Mouse (Mus musculus) T-cell, adult 2 months (primary cell): ENCODE measurements around the gene Gipc2.

ENCODE experiments used
- DNase-seq: peaks from one replicate; pipeline ENCODE4 v3.0.0; 2022; ENCODE audit warnings: low spot score

Gene Gipc2

DNA sequence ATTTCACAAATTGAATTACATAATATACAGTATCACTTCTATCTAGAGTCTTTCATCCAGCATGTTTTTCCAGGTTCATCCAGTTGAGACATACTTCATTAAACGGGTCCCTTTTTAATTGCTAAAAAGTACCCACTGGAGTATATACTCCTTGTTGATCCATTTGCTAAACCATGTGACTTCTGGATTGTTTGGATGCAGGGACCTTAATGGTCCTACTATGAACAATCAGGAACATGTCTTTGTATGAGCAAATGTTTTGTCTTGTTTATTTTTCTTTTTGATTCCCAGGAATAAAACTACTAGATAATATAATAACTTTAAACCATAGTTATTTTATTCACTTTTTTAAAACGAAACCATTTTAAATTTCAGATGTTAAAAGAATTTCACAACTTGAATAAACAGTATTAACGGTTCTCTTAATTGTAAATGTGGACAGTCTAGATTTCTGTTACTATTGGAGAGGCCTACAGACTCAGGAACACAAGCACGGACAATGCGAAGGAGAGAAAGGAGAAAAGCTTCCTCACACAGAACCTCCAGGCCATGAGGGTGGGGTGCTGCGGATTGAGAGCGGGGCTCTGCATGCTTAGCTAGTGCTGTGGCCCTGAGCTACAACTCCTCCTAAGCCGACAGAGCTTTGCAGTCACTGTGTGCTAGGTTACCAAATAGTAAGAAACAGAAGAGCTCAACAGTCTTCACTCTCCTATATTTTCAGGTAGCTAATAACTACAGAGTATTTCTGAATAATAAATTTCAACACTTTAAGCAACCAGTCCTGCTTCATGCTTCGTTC lies 24.8 kb upstream of the Gipc2 start:
- DNase-seq: no peak

- DNase-seq: no peak
These were observed 23.3 kb upstream of the Gipc2 start for GRCm38 (mm10) chr3:152189306-152189705.

GRCm38 (mm10) chr3:152186106-152186505 lies 20.1 kb upstream of the Gipc2 start:
- DNase-seq: no peak

DNA sequence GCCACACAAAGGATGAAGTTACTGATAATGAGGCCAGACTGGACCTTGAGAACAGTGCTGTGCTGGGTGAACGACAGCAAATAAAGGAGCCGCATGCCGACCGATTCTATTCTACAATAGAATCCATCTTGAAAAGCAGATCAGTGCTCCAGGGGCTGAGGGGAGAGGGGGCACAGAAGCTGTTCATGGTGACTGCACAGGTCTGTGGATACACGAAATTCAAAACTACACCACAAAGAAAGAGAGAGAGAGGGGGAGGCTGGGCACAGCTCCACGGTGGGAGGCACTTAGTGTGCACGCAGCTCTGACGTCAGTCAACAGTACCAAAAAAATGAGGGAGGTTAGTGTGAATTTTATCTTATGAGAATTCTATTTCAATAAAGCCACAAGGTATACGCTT lies 17.5 kb upstream of the Gipc2 start:
- DNase-seq: no peak

DNA sequence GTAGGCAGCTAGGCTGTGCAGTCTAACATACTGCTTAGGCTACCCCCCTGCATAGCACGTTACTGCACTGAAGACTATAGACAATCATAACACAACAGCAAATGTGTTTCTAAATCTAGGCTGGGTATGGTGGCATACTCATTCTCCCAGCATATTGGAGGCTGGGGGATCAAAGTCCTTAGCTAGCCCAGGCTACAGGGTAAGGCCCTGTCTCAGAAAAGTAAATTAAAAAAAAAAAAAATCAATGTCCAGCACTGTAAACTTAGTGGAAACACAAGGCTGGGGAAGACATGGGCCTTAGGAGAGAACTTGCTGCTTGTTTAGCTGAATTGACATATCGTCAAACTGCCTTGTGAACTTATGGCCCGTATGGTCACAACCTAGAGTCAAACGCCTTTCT lies 14.6 kb upstream of the Gipc2 start:
- DNase-seq: no peak

DNA sequence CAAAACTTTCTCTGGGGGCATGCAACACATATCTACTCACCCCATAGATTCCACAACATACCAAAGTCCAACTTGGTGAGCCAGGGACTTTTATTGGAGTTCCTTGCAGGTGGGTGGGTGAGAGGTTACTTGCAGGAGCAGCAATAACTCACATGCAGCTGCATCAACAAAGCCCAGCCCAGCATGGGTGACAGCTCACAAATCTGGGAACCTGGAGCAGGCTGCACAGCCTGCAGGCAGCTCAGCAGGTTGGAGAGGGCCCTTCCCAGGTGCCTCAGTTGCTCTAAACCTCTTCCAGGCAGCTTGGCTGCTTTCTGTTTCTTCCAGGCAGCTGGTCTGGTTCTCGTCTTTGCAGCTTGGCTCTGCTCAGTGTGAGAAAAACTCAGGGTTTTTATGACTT lies 13.3 kb upstream of the Gipc2 start:
- DNase-seq: no peak

DNA sequence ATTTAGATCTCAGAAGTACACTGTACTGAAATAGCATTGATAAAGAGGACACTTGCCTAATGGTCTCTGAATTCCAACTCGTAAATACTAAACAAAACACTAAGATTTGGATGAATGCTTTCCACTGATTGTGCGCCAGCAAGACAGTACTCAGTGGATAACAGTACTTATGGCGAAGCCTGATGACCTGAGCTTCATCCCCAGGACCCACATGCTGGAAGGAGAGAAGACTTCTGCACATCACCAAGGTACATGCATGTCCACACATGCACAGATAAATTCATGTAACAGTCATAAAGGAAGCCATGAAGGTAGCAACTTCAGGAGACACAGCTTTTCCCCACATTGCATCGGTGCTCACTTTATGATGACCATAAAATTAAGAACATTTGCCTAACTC lies 12.8 kb upstream of the Gipc2 start:
- DNase-seq: no peak

GRCm38 (mm10) chr3:152172322-152172935 lies 6.4 kb upstream of the Gipc2 start:
- no peak for DNase-seq

DNA sequence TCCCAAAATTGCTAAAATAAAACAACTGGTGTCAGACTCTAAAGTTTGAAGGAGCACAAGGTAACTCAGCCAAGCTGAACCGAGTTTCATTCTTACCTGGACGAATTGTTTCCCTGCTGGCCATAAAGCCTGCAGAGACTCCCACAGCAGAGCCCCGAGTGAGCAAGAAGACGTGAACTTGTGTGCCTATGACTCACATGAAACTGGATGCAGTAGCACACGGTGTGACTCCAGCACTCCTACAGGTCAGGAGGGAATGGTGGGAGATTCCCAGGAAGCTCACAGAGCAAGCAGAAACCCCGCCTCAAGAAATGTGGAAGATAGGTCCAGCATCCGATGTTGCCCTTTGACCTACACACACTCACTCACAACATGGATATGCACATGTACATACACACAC lies 5.8 kb upstream of the Gipc2 start:
- no peak for DNase-seq

DNA sequence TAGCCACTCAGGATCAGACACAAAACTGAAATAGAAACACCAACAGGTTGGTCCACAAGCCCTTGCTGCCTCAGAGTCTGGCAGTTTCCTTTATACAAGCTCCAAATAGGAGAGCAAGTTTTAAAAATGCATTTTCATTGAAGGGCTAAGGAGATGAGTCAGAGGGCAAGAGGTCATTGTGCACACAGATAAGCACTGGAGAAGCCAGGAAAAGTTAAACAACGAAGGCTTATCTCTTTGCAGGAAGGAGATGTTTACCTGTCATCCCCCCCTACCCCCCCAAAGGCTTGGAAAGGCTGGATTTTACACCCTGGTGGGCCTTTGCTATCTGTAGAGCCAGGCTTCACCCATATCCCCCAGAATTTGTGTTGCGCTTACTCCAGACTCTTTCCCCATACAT lies 5.2 kb upstream of the Gipc2 start:
- DNase-seq: no peak

DNA sequence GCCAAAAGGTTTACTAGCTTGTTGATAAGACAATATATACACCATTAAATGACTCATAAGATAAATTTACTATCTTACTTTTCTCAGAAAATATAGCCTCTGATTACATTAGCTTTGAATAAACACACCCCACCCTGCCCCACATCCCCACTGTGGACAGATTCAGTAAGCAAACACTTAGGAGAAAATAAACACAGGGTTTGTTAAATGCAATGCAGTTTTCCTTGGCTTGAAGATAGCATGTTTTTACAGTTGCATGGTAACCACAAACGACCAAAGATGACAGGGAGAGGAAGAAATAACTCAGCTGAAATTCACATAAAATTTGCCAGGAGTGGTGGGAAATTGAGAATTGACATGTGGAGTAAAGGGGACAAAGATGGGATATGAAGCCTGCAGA lies 4.4 kb upstream of the Gipc2 start:
- no peak for DNase-seq

DNA sequence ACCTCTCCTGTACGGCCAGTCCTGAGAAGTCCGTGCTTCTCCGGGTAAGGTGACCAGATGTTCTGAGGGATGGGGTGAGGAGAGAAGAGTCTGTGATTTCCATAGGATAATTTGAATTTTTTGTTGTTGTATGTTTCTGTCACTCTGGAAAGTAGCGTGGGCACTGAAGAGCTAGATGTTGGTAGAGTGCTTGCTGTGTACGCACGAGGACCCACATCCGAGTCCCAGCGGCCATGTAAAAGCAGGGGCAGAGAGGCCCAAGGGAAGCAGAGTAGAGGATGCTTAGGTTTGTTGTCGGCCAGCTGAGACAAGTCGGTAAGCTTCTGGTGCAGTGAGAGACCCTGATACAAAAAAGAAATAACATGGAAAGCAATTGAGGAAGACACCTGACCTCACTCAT lies 2.0 kb upstream of the Gipc2 start:
- no peak for DNase-seq

GRCm38 (mm10) chr3:152166699-152167451 lies 845 bp upstream of the Gipc2 start:
- no peak for DNase-seq

DNA sequence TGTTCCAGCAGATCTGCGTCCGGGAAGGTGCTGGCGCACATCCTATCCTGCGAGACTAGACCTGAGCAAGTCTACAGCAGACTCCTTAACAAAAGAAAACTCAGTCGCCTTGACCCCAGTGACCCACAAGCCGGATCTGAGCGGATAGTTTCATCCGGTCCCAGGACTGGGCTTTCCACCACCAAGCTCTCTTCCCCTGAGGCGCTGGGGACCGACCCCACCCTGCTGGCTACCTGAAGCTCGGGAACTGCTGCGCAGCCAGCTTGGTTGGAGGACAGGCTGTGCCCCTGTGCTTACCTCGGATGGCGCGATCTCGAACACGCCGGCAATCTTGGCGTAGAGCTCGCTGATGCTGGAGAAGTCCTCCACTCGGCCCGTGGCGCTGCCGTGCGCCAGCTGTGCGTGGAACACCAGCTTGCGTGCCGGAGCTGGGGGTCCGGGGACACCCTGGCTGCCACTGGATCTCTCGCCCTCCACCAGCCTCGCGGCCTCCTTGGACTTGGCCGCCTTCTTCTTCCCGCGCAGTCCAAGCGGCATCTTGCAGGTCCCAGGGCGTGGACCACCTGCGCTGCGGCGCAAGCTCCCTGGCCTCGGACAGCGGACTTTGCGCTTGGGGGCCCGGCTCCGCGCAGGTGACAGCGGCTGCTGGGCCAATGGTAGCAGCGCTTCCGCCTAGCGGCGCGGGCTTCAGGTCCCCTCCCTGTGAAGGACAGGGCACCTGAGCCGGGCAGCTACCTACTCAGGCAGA lies 505 bp downstream of the Gipc2 start:
- DNase-seq: peak; percentile 19

DNA sequence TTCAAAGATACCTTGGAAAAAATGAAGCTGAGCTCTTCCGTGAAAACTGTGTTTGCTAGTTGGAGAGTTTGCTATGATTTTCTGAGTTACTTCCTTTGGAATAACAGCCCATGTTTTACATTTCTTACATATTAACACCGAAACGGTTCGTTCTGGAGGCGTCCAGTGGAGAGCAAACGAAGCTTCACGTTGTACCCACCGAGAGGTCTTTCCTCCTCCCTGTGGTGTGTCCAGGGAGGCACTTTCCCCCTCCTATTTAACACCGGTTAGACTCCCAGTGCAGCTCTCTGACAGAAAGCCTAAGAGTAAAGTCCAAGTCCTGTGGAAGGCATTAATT lies 1.0 kb downstream of the Gipc2 start:
- no peak for DNase-seq

DNA sequence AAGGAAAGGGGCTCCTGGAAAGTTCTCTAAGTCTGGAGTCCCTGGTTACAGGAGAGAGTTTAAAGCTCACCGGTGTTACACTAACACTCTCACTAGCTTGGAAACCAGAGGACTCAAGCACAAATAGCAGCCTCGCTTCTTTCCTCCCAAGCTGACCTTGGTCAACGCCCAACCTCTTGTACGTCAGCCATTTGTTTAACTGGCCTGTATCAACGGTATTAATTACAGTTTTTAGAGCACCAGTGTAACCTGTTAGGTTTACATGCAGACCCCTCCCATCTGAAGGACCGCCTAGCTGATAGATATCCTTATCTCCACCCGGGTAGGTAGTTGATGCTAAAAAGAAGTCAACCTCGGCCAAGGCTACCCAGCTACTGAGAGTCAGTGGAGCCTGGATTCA lies 2.7 kb downstream of the Gipc2 start:
- no peak for DNase-seq

DNA sequence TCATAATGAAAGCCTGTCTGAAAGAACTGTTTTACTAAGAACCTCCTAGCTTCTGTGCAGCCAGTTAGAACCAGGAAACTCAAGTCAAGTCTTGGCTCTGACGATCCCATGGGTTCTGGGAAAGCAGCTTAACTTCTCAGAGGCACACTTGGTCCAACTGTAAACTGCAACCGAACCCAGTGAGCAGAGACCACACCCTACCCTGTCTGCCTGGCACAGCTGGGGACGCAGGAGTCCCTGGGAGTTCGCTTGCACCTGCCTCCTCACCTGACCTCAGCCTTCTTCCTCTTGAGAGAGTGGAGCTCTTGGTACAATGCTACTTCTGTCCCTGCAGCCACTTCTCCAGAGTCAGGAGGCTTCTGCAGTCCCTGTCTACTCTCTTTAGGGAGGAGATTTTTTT lies 5.4 kb downstream of the Gipc2 start:
- no peak for DNase-seq

DNA sequence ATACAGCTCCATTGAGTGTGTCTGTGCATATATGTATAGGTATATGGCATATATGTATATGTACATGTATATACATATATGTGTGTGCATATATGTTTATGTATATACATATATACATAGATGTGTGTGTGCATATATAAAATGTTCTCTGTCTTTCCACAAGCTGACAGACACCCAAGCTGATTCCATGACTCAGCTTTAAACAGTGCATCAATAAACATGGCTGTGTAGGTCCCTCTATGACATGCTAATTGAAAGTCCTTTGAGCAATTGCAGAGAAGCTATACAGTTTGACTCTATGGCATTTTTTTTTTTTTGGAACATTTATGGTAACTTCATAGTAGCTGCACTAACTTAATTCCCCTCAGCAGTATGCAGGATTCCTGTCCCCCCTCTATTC lies 6.7 kb downstream of the Gipc2 start:
- DNase-seq: no peak

GRCm38 (mm10) chr3:152158344-152159291 lies 7.4 kb downstream of the Gipc2 start:
- DNase-seq: no peak

GRCm38 (mm10) chr3:152156816-152157496 lies 9.1 kb downstream of the Gipc2 start:
- no peak for DNase-seq
